Mouse (Mus musculus) cerebellum, adult 18-20 months (tissue): ENCODE measurements at regions not wholly inside any gene's neighbourhood (a gene's known extent, or its start where the extent isn't known, plus 50 kb on each side); places are given as distances from the start of the nearest gene placed in this dataset.

Experiments
- DNase-seq, 2 experiments: peaks; one replicate each; pipeline ENCODE4 v3.0.0; 2021

DNA sequence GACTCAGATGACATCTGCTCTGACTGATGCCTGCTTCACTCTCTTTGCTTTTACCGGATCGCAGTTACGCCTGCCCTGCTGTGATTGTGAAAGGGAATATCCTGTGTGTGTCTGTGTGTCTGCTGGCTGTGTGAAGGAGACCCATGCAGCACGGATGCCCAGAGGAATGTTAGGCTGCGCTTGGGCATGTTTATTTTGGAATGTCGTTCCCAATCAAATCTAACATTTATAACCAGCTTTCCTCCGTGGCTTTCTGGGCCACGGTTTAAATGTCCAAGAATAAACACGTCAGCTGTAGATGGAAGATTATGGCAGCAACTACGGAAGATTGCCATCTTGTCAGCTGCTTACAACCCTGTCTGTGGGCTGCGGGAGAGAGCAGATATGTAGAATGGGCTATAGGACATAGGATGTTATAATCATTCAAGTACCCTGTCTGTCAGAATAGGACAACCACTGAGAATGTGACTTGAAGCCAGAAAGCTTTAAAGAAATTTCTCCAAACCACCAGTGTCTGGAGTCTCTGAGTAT lies 464.5 kb downstream of the 1700129C05Rik start:
- DNase-seq = no peak

DNA sequence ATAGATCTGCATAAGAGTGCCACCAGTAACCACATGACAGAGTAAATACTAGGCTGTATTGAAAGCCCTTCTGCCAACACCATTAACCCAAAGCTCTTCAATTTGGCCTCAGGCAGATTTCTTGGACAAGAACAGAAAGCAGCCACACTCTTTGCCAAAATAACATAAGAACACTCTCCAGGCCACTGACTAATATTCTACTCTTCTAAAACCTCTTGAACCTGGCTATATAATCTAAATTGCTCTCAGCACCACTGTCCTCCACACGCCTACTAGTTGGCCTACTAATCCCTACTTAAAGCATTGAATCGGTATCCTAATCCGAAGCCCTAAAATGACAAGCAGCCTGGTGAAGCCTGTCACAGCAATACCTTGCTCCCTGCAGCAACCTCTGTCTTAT lies 467.5 kb downstream of the 1700129C05Rik start:
- no peak for DNase-seq

DNA sequence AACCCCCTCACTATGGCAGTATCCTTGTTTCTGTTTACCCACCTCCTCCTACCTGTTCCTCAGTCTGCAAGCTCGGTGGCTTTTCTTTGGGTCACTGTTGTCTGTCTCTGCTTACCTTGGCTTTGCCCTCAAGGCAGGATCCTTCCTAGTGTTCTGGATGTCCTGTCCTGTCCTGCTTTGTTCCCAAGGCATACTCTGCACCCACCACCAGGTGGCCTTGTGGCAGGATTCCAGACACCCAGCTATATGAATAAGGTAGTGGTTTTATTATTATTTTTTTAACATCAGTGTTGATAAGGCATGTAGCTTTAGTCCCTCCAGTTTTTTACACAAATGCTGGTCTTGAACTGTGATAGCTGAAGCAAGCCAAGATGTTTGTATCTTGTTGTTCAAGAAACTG lies 478.7 kb downstream of the 1700129C05Rik start:
- DNase-seq = peak in 1 of 2 experiments; percentile 8

DNA sequence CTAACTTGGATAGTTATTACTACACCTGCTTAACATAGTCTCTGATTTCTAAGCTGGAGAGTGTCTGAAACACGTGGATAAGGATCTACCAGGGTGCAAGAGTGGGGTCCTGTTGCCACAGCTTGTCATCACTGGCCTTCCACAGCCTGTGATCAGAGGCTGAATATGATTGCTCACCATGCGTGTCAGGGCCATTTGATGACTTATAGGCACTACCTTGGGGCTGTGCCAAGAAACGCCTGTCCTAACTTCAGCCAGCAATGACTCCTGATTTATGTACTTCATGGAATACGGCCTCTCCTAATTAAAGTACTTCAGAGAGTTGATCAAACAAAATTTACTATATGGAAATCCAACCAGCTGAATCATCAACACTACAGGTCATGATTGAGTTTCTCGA lies 480.1 kb downstream of the 1700129C05Rik start:
- DNase-seq = no peak

DNA sequence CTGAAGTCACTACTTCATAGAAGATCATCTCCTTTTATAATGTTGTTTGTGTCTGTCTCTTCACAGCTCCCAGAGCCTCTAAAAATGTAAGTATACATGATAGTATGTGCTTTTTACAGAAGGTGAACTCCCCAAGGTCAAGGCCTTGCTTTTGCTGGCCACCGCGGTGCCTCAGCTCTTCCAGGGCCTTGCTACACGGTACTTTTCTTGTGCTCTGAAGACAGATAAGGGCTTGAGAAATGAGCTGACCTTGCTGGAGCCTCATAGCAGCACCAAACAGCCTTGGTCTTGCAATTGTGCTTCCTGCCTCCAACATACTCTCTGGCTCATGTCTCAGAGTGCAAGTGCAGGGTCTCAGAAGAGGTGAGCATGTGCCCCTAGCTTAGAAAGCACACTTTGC lies 481.3 kb downstream of the 1700129C05Rik start:
- DNase-seq = no peak

DNA sequence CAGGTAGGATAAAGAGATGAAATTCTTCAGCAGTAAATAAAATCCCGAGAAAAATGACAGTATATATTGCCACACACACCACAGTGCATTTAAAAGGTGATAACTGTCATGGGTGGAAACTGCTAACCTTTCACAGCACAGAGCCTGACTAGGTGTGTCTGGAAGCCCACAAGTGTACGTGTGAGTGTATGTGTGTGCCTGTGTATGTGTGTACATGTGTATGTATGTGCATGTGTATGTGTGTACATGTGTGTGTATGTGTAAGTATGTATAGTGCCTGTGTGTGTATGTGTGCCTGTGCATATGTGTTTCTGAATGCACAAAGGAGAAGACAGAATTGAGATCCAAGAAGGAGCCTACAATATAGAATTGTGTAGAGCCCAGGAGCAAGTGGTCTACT lies 485.4 kb downstream of the 1700129C05Rik start:
- no peak for DNase-seq

DNA sequence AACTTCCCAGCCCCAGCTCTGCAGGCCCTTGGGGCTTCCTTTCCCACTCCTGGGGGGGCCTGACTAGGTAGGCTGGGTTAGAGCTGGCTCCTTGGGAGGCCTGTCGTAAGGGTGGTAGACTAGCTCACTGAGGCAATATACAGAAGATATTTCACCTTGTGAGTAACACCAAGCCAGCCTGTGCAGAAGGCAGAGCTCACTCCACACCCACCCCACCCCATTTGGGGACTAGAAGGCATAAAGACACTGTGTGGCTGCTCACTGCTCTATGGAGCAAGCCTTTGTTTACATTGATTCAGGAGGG lies 485.8 kb downstream of the 1700129C05Rik start:
- DNase-seq = no peak

DNA sequence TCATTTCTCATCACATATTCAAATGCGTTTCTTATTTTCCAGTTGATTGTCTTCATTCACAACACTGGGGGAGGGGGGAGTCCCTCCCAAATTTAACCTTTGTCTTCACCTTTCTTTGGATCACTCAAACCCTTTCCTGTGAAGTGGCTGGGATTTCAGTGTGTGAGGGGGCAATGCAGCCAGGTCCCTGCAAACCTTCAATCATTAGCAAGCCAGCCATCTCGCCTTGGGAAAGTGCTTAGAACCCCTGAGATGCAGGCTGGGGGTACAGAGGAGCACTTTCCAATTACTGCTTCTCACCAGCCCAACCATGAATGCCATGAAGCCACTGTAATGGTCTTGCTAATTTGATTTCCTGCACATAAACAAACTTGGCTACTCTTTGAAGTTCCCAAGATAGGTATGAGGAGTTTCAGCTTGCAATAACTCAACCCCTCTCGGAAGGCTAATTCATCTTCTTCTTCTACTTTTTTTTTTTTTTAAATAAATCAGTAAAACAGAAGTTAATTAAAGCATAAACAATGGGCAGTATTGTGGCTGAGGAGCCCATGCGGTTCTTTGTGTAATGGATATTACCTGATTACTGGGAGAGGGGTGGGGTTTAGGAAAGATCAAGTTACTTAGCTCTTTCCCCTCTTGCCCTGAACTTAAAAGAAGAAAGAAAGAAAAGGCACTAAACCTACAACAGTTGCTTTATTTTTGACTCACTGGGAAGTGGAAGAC lies 486.3 kb downstream of the 1700129C05Rik start:
- no peak for DNase-seq

DNA sequence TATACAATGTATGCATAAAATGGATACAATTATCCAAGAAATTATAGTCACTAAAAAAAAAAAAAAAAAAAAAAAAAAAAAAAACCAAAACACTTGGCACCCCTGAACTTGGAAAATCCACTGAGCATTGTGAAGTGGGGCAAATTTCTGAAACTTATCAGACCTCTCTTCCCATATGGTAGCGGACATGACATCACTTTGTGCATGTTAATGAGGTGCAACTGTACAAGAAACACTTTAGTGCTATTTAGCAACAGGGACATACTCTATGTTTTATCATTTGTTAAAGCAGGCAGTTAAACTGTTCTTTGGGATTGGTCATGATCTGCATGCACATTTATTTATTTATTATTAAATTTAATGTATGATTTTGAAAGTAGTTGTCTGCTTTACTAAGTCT lies 489.7 kb downstream of the 1700129C05Rik start:
- DNase-seq = no peak

DNA sequence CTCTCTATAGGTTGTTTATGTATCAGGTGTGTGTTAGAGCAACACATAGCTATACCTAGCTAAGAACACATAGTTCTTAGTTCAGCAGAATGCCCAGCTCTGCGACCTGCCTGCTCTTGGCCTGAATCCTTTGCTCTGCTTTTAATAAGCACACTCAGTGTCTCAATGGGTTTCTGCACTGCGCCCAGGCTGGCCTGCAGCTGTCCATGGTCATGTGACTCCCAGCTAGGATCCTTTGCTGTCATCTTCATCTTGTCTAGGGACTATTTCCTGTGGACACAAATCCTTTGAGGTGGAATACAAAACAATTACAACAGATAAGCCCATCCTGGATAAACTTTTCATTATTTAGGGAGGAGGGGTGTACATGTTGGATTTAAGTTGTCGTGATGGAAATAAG lies 490.7 kb downstream of the 1700129C05Rik start:
- DNase-seq = no peak

DNA sequence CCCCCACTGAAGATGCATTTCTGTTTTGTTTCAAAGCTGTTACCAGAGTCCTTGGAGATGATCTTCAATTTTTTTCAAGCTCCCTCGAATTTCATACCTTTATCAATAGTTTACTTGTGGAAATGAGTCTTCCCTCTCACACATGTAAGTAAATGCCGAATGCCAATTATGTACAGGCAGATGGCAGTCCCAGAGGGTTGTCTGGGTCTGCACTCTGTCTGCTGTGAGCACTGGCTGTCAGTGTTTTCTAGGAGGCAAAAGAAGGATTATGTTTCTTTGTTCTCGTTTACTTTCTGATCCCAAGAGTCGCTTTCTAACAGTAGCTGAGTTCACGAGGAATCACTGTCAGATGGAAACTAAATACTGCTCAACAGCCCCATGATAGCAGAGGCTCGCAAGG lies 491.5 kb downstream of the 1700129C05Rik start:
- DNase-seq = no peak

DNA sequence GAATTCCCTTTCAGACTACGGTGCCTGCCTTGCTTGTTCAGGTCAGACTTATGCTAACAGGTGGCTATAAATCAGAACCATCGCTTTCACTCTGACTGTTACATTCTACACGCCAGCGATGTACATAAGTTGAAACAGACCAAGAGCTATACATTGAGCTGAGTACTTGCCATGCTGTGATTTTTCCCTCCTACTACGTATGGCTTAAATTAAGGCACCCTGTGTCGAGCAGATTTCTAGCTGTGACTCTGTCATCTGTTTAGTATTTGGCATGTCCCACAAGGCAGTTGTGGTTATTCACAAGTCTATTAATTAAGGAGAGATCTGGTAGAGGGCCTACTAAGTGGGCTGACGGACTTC lies 504.4 kb downstream of the 1700129C05Rik start:
- DNase-seq = no peak

DNA sequence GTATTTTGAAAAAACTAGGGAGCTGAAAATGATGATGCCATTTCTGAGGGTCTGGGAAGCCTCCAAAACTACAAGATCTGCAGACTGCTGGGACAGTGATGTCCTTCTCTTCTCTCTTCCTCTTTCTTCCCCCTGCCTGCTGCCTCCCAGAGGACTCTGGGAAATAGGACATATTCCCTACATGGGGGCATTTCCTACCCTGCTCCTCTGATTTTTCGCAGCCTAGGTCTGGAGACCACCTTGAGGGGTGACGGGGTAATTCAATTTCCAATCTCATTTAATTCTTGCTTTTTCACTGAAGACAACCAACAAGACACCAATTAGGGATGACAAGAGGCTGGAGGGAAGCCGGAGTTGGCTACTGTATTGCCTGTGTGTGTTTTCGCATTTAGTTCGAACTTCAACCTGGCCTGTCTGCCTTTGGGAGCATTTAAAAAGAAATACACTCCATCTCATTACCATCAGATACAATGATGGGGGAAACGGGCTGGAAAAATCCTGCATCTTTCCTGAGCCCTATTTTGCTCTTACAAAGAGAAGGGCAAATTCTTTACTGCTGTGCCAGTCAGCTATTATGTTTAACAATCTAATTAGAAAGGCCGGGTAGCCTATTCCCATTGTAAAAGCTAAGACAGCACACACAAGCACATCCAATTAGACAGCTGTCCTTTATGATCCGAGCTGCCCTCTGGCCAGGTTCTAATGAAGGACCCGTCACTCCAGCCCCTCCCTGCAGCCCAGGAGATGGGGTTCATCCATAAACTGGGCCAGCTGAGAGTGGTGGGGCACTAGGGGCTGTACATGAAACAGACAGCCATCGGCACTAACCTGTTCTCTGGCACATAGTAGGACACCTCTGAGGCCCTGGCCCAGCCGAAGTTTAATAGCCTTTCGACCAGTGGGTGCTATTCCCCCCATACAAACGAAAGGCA lies 505.0 kb downstream of the 1700129C05Rik start:
- DNase-seq = no peak

DNA sequence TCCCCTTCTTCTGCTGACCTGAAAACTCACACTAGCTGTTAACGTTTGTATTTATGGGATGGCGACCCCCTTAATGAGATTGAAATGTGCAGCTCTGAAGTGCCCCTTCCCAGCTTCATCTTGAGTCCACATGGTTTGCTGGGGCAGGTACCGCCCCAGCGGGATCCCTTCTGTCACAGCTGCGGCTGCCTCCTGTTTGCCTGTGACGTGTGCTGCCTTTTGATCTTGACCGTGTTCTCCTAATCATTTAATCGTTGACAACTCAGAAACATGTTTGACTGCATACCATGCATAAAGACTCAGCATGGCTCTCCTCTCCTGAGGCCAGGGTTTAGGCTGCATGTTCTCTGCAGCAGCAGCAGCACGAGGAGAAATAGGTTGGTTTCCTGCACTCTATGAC lies 511.5 kb downstream of the 1700129C05Rik start:
- no peak for DNase-seq

DNA sequence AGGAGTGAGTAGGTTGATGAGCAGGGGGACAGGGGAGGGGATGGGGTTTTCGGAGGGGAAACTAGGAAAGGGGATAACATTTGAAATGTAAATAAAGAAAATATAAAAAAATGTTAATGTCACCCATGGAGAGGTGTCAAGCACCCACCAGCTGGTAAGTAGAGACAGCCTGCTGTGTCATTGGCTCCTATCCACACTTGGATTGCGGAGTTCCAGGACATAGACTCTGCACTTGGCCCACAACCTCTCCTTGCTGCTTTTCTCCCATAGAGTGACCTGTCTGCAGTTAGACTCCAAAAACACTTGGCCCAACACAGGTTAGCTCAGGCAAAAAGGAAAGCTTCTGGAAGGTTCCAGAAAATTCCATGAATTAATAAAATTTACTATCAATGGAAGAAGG lies 514.4 kb downstream of the 1700129C05Rik start:
- peak; percentile 40 to 41 for DNase-seq

DNA sequence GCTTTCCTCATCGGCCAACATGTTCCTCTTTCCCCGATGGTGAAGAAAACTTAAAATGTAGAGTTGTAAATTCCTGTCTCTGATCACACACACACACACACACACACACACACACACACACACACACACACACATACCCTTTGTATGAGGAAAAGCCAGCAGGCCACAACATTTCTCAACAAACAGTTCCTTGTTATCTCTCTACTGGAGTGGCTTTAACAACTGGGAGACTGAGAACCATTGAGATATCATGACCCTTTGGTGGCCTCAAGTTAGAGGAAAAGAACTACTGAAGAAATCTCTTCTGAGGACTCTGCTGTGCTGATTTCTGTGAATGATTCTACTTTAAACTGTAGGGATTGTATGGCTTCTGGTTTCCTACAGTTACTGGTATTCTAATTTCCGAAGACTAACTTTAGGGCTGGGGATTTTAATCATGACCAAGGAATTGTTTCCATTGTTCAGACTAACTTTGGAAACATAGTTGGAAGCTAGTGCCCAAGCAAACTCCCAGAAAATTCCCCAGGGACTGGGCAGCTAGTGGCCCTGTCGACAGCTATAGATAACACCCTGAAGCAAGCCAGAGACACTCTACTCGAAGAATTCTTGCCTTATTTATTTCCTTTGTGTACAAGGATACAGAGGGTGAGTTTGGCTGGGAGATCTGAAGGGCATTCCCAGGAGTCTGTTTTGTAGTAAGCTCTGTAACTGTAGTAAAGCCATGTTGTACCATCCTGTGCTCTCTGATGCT lies 516.0 kb downstream of the 1700129C05Rik start:
- no peak for DNase-seq

DNA sequence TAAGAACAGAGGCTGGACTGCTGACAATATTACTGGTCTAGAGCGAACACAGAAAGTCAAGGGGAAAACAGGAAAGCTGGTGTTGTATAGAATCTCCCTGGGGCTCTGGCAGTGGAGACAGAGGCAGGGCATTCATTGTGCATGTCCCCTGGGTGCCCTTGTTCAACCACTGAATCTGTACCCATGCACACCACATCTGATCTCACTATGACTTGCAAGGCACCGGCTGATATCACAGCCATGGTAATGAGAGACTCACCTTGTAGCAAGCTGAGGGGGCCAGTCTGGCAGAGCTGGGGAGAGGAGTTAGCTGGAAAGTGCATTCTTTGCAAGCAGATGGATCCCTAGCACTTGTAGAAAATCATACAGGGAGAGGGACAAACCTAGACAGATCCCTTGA lies 522.5 kb downstream of the 1700129C05Rik start:
- DNase-seq = no peak

DNA sequence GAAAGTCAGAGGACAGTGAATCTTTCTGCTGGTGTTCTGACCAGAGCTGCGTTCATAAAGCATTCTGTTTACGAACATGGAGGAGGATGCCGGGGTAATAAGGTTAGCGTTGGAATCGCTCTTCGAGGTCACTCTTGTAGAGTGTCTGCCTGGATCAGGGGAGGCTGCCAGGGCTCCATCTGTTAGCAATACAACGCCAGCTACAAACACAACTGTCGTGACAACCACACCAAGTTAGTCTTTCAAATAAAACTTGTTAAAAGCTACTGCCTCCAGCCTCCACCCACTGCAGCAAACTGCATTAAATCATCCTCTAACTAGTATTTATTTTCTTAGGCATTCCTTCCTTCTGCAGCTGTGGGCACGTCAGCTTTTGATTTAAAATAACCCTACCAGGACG lies 525.0 kb downstream of the 1700129C05Rik start:
- DNase-seq = no peak

DNA sequence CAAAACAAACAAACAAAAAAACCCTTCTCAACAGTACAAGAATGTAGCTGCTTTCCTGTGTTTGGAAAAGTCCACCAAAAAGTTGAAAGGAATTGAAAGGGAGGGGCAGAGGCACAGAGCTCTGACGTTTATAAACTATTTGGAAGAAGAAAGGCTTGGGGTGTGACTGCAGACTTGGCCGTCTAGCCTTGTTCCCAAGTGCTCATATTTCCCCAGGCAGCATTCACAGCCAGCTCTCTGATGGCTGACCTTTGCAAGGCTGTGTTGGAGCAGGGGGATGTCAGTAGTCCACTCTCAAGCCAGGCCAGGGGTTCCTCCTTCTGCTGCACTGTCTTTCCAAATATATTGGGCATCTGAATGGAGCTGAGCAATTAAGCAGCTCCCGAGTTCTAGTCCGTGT lies 534.5 kb downstream of the 1700129C05Rik start:
- no peak for DNase-seq

DNA sequence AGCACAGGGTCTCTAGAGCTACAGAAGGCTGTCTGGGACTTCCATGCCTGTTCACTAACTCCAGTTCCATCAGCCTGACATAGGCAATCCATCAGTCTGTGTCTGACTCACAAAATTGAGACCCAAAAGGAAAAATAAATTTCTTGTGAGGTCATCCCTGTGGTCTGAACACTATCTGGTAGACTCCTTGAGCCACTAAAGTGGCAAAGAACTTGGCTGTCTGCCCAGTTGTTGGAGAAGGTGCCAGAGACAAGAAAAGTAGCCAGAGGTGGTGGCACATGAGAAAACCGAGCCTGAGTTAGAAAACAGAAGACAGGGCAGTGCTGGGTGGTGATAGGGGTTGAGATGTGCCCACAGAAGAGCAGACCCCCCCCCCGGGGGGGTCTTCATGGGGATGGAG lies 535.0 kb downstream of the 1700129C05Rik start:
- DNase-seq = no peak

DNA sequence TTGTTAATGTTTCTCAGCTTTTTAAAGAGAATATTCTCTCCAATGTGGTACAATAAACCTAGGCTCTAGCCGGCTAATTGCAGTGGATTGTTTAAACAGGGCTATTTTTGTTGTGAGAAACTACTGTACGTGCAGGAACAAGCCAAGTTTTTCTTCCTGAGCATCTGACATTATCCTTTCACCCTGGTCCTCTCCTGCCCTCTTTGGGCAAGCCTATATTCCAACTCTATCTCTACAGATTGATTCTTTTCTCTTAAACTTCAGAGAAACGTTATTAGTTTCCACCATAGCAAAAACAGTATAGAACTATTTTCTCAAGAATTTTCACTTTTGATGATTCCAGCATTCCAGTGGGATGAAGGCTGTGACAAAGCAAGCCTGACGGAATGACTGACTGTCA lies 535.2 kb downstream of the Fgf9 start:
- no peak for DNase-seq

DNA sequence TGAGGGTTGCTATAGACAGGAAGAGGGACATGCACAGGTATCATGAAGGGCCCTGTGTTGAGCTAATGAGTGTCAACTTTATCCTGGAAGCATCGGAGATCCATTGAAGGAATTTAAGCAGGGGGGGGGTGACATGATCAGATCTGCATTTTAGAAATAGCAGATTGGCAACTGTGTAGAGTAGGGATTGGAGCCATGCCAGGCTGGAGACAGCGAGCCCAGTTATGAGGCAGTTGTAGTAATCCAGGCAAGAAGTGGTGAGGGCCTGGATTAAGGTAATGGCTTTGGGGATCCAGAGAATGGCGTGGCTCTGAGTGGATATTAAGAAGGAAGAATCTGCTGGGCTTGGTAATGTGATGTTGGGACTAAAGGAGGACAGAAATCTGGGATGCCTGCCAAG lies 528.5 kb downstream of the Fgf9 start:
- no peak for DNase-seq

DNA sequence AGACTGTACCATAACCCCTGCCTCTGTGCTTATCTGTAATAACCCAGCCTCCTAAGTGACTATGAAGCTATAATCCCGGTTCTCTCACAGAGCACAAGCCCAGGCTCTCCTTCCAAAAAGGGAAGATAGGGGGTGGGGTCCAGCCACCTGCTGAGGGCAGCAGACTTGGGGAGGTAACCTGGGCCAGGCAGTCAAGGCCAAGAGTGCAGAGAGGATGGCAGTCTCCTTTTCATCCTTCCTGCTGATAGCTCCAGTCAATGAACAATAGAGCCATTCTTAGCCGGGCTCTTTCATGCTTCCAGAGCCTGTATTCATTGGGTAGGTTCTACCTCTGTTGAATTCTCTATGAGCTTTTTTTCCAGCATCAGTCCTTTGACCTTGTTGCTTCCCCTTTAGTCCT lies 527.5 kb downstream of the Fgf9 start:
- no peak for DNase-seq

DNA sequence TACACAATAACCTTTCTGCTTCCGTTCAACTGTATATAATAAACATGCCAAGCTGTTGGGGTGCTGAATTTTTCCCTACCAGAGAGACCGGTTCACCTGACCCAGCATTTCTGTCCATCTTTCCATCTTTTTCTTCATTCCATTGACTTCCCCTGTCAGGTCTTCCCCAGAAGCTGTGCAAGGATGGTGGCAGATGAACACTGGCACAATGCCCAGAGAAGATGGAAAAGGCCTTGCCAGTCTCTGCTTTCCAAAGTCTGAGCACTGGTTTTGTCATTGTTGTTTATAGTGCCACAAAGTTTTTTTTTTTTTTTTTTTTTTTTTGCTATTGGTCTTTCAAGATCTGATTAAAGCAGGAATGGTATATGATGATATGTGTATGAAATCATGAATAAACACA lies 526.6 kb downstream of the Fgf9 start:
- peak in 1 of 2 experiments; percentile 11 for DNase-seq
